Mouse (Mus musculus) CH12.LX (cell line): ENCODE measurements around the gene Ranbp9. TPM values are rescaled to one million over a fixed set of nuclear protein-coding genes. Genes with fewer than 3 reads are reported as not detected.

Experiments
- DNase-seq: peaks from one replicate; pipeline ENCODE4 v3.0.0-alpha.2; 2013; ENCODE audit errors: extremely low read depth
- H3K27ac ChIP-seq: 2 replicates; pipeline ENCODE4 v1.5.1; 2012; ENCODE audit warnings: low read depth, mild to moderate bottlenecking, control low read depth, moderate library complexity; ENCODE audit not compliant: insufficient read depth
- H3K27me3 ChIP-seq: replicated peaks from 2 replicates; pipeline ENCODE3; 2012; ENCODE audit warnings: inconsistent platforms
- H3K36me3 ChIP-seq, 2 experiments: replicated peaks in 1 of 2; 2 replicates each; pipeline versions ENCODE3 to v1.6.1; 2012; ENCODE audit warnings: inconsistent platforms in 1 of 2, low read length in 1 of 2, mild to moderate bottlenecking in 1 of 2, mixed read lengths in 1 of 2, moderate library complexity in 1 of 2; ENCODE audit not compliant: control insufficient read depth in 1 of 2, insufficient read depth in 1 of 2
- H3K4me1 ChIP-seq, 2 experiments: 2 replicates each; pipeline ENCODE4 v1.6.1; 2012; ENCODE audit warnings: inconsistent platforms in 1 of 2, moderate library complexity in 1 of 2; ENCODE audit not compliant: insufficient read depth in 2 of 2, control insufficient read depth in 1 of 2
- H3K4me2 ChIP-seq: 2 replicates; pipeline ENCODE4 v1.6.1; 2012; ENCODE audit warnings: low read depth, mild to moderate bottlenecking, control low read depth; ENCODE audit not compliant: poor library complexity, insufficient read depth, severe bottlenecking
- H3K4me3 ChIP-seq, 3 experiments: fragments of 150-350 bp in 1 of 3; sonication (generic) in 1 of 3; replicated peaks in 1 of 3; 2 replicates each; pipeline versions ENCODE3 to v1.5.1; 2011 to 2012; ENCODE audit warnings: low read depth in 2 of 3, low read length in 2 of 3, mild to moderate bottlenecking in 2 of 3, moderate library complexity in 2 of 3, control low read depth in 1 of 3, improper control_type of control experiment in 1 of 3, inconsistent platforms in 1 of 3, mixed read lengths in 1 of 3; ENCODE audit not compliant: poor library complexity in 1 of 3
- H3K79me2 ChIP-seq: replicated peaks from 2 replicates; pipeline ENCODE4 v1.6.1; 2012; ENCODE audit warnings: mild to moderate bottlenecking, moderate library complexity; ENCODE audit not compliant: control insufficient read depth, poor library complexity, insufficient read depth, severe bottlenecking; ENCODE audit errors: extremely low read depth
- H3K9ac ChIP-seq: 2 replicates; pipeline ENCODE4 v1.6.1; 2012; ENCODE audit warnings: low read depth, mild to moderate bottlenecking, control low read depth, moderate library complexity; ENCODE audit not compliant: insufficient read depth
- H3K9me3 ChIP-seq: replicated peaks from 2 replicates; pipeline ENCODE3; 2012; ENCODE audit warnings: low read length, inconsistent platforms, mixed read lengths
- BHLHE40 ChIP-seq: IDR thresholded peaks from 2 replicates; pipeline ENCODE4 v1.6.1; 2011; ENCODE audit warnings: mild to moderate bottlenecking, low read depth, low read length, improper control_type of control experiment
- CHD1 ChIP-seq: IDR thresholded peaks from 2 replicates; pipeline ENCODE4 v1.6.1; 2012; ENCODE audit warnings: low read depth, low read length, improper control_type of control experiment, inconsistent platforms
- HCFC1 ChIP-seq: IDR thresholded peaks from 2 replicates; pipeline ENCODE4 v1.6.1; 2012; ENCODE audit warnings: low read depth, mild to moderate bottlenecking, inconsistent platforms, low read length, improper control_type of control experiment
- IRF4 ChIP-seq: IDR thresholded peaks from 2 replicates; pipeline ENCODE4 v1.6.1; 2014; ENCODE audit warnings: low read depth, mild to moderate bottlenecking, inconsistent platforms, low read length, improper control_type of control experiment
- JUND ChIP-seq: conservative IDR thresholded peaks from 2 replicates; pipeline ENCODE4 v1.6.1; 2011; ENCODE audit warnings: low read depth, low read length, improper control_type of control experiment
- MEF2A ChIP-seq: IDR thresholded peaks from 2 replicates; pipeline ENCODE4 v1.6.1; 2014; ENCODE audit warnings: low read depth, mild to moderate bottlenecking, inconsistent platforms, low read length, improper control_type of control experiment, borderline replicate concordance
- MYC ChIP-seq: IDR thresholded peaks from 2 replicates; pipeline ENCODE4 v1.6.1; 2011; ENCODE audit warnings: low read depth, mild to moderate bottlenecking, improper control_type of control experiment, low read length
- NELFE ChIP-seq: IDR thresholded peaks from 2 replicates; pipeline ENCODE4 v1.6.1; 2011; ENCODE audit warnings: low read depth, low read length, improper control_type of control experiment
- TBP ChIP-seq: conservative IDR thresholded peaks from 2 replicates; pipeline ENCODE4 v1.6.1; 2011; ENCODE audit warnings: low read depth, low read length, improper control_type of control experiment
- TCF12 ChIP-seq: IDR thresholded peaks from 2 replicates; pipeline ENCODE4 v1.6.1; 2014; ENCODE audit warnings: low read depth, mild to moderate bottlenecking, inconsistent platforms, low read length, improper control_type of control experiment
- UBTF ChIP-seq: IDR thresholded peaks from 2 replicates; pipeline ENCODE4 v1.6.1; 2012; ENCODE audit warnings: low read depth, mild to moderate bottlenecking, inconsistent platforms, low read length, improper control_type of control experiment, moderate library complexity
- ZKSCAN1 ChIP-seq: IDR thresholded peaks from 2 replicates; pipeline ENCODE4 v1.6.1; 2012; ENCODE audit warnings: low read depth, inconsistent platforms, low read length, improper control_type of control experiment, borderline replicate concordance
- ZMIZ1 ChIP-seq: IDR thresholded peaks from 2 replicates; pipeline ENCODE4 v1.6.1; 2012; ENCODE audit warnings: low read depth, mild to moderate bottlenecking, inconsistent platforms, low read length, improper control_type of control experiment
- dilution Hi-C: fragments of 300-500 bp; cut with MboI; formaldehyde crosslinking; loops from 2 replicates; pipeline ENCODE4 v1.14.3; 2020; ENCODE audit warnings: low sequenced_read_pairs; ENCODE audit not compliant: extremely low pct_unique_long_range_greater_than_20kb, extremely low pct_ligation_motif_present
- in situ Hi-C: fragments of 300-500 bp; cut with MboI; formaldehyde crosslinking; loops from 3 replicates; pipeline ENCODE4 v1.14.3; 2019; ENCODE audit warnings: low sequenced_read_pairs, low pct_ligation_motif_present, low pct_unique_long_range_greater_than_20kb, mixed read lengths
- polyA plus RNA-seq: library from polyadenylated mRNA; unstranded; fragments of >175 nt; gene quantifications from 2 replicates; pipeline ENCODE4 v1.2.1, GENCODE M21; 2012; ENCODE audit warnings: low read depth; ENCODE audit not compliant: insufficient read length
- total RNA-seq, 2 experiments: library from RNA; depleted of rRNA; stranded (reverse); fragments of 300-350 nt in 1 of 2; fragments of >200 nt in 1 of 2; gene quantifications; 2 replicates each; pipeline ENCODE4 v1.2.3; 2012 to 2014

Gene Ranbp9
- total and polyA plus RNA-seq, 3 experiments, result 22.0 to 37.6 (median 31.8) TPM

DNA sequence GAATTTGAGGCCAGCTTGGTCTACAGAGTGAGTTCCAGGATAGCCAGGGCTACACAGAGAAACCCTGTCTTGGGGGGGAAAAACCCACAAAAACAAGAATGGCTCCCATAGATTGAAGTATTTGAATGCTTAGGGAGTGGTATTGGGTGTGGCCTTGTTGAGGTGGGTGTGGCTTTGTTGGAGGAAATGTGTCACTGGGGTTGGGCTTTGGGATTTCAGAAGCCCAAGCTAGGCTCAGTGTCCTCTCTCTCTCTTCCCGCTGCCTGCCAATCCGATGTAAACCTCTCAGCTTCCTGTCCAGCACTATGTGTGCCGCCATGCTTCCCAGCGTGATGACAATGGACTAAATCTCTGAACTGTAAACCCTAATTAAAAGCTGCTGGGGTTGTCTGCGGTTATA is 20.5 kb upstream of the Ranbp9 start:
- in situ Hi-C loops, result no loop called here
- H3K4me2 ChIP-seq, result no peak overlapping the region
- H3K27ac ChIP-seq, result no peak overlapping the region
- H3K4me3 ChIP-seq, result no peak overlapping the region
- H3K36me3 ChIP-seq, result no peaks in the 10 kb centered on the region
- no peaks in the 10 kb centered on the region for H3K27me3 ChIP-seq
- no peak for TF ChIP-seq HCFC1
- no peak for TF ChIP-seq TBP
- TF ChIP-seq BHLHE40, result no peak
- TF ChIP-seq MEF2A, result no peak
- TF ChIP-seq ZKSCAN1, result no peak
- DNase-seq, result no peak
- H3K79me2 ChIP-seq, result no peaks in the 10 kb centered on the region
- H3K4me1 ChIP-seq, result peaks cover 4 to 27% of the 10 kb centered on the region in 2 experiments
- no peak overlapping the region for H3K9ac ChIP-seq
- H3K9me3 ChIP-seq, result peaks cover 8% of the 10 kb centered on the region
- dilution Hi-C loops, result no loop called here

GRCm38 (mm10) chr13:43500483-43500850 is 19.4 kb upstream of the Ranbp9 start:
- Histone ChIP-seq H3K4me3 (no peak overlapping the region), H3K36me3 (no peaks in the 10 kb centered on the region), H3K79me2 (no peaks in the 10 kb centered on the region), H3K4me2 (no peak overlapping the region), H3K9me3 (peaks cover 8% of the 10 kb centered on the region), H3K4me1 (peaks cover 4 to 35% of the 10 kb centered on the region in 2 experiments), H3K27me3 (no peaks in the 10 kb centered on the region), H3K9ac (no peak overlapping the region), H3K27ac (no peak overlapping the region)
- no peak for DNase-seq
- dilution Hi-C loops (no loop called here), in situ Hi-C loops (no loop called here)
- TF ChIP-seq MYC (no peak), UBTF (no peak), IRF4 (no peak), JUND (no peak), MEF2A (no peak), ZMIZ1 (no peak), NELFE (no peak), TCF12 (no peak), CHD1 (no peak), BHLHE40 (no peak)
